Mouse (Mus musculus) liver, embryonic 16.5 days (tissue): ENCODE measurements around the gene Gm36028. TPM values are rescaled to one million over a fixed set of nuclear protein-coding genes. Genes with fewer than 3 reads are reported as not detected.
A peak's percentile ranks its signal among the peaks of the same experiment; 100 is the strongest.

Experiments
- ATAC-seq: fragments of 200-750 bp; cut with Nextera tagmentation; 2 replicates; pipeline ENCODE4 v1.8.0; 2017; ENCODE audit warnings: low read depth, mild to moderate bottlenecking, moderate number of reproducible peaks, moderate library complexity
- H3K27ac ChIP-seq: fragments of 300-500 bp; sonication (generic); 2 replicates; pipeline ENCODE4 v1.5.1; 2014; ENCODE audit warnings: mild to moderate bottlenecking, low read length
- H3K27me3 ChIP-seq: fragments of 300-500 bp; sonication (generic); 2 replicates; pipeline ENCODE4 v1.6.1; 2014; ENCODE audit warnings: low read depth, low read length, mixed read lengths; ENCODE audit not compliant: control insufficient read depth, insufficient read depth
- H3K36me3 ChIP-seq: fragments of 300-500 bp; sonication (generic); 2 replicates; pipeline ENCODE4 v1.6.1; 2014; ENCODE audit warnings: mild to moderate bottlenecking; ENCODE audit not compliant: control insufficient read depth, insufficient read depth
- H3K4me1 ChIP-seq: fragments of 300-500 bp; sonication (generic); 2 replicates; pipeline ENCODE4 v1.6.1; 2014; ENCODE audit warnings: low read depth, low read length, mixed read lengths; ENCODE audit not compliant: control insufficient read depth
- H3K4me2 ChIP-seq: fragments of 300-500 bp; sonication (generic); 2 replicates; pipeline ENCODE4 v1.6.1; 2014; ENCODE audit warnings: low read depth, low read length, mixed read lengths
- H3K4me3 ChIP-seq: fragments of 300-500 bp; sonication (generic); 2 replicates; pipeline ENCODE4 v1.5.1; 2014; ENCODE audit warnings: low read depth, mild to moderate bottlenecking, low read length
- H3K9ac ChIP-seq: fragments of 300-500 bp; sonication (generic); 2 replicates; pipeline ENCODE4 v1.6.1; 2014; ENCODE audit warnings: low read depth, low read length
- H3K9me3 ChIP-seq: fragments of 300-500 bp; sonication (generic); replicated peaks from 2 replicates; pipeline ENCODE4 v1.6.1; 2016; ENCODE audit warnings: low read length; ENCODE audit not compliant: control insufficient read depth
- WGBS: fragments of 180-500 bp; shearing (Covaris S2); extraction: QIAGEN DNeasy Blood & Tissue Kit; methylation state at CpG from one replicate; pipeline ENCODE4 v1.1.7; 2014; ENCODE audit not compliant: insufficient replicate concordance; 5-methylcytosine and 5-hydroxymethylcytosine counted together
- polyA plus RNA-seq: library from polyadenylated mRNA; unstranded; fragments of >200 nt; fragmentation: Nextera tagmentation; extraction: Ambion mirVana; gene quantifications from 2 replicates; pipeline ENCODE4 v1.2.1, GENCODE M21; 2015

Gene Gm36028
- polyA plus RNA-seq, 1 experiment from 2014 or later, result 0.07 TPM

GRCm38 (mm10) chr16:37831041-37831440, 29.9 kb downstream of the Gm36028 start:
- Histone ChIP-seq H3K4me3 (no peak overlapping the region), H3K27ac (no peak overlapping the region), H3K9ac (no peak overlapping the region), H3K4me1 (peaks cover 2% of the 10 kb centered on the region; the same call in 1 of the 2 replicates), H3K36me3 (no peaks in the 10 kb centered on the region), H3K4me2 (no peak overlapping the region), H3K9me3 (no peaks in the 10 kb centered on the region), H3K27me3 (no peaks in the 10 kb centered on the region)
- ATAC-seq, result no peak
- 61% methylated on average over 7 of the region's 7 CpGs for WGBS

GRCm38 (mm10) chr16:37826286-37826685, 34.7 kb downstream of the Gm36028 start:
- Histone ChIP-seq H3K4me2 (no peak overlapping the region), H3K27me3 (no peaks in the 10 kb centered on the region), H3K27ac (no peak overlapping the region), H3K36me3 (no peaks in the 10 kb centered on the region), H3K4me3 (no peak overlapping the region), H3K9ac (no peak overlapping the region), H3K4me1 (no peaks in the 10 kb centered on the region), H3K9me3 (no peaks in the 10 kb centered on the region)
- WGBS, result 83% methylated on average over 3 of the region's 3 CpGs
- ATAC-seq, result no peak

GRCm38 (mm10) chr16:37824778-37825505, 36.0 kb downstream of the Gm36028 start:
- Histone ChIP-seq H3K4me3 (no peak overlapping the region), H3K9ac (no peak overlapping the region), H3K4me2 (no peak overlapping the region), H3K36me3 (no peaks in the 10 kb centered on the region), H3K27me3 (no peaks in the 10 kb centered on the region), H3K4me1 (no peaks in the 10 kb centered on the region), H3K27ac (no peak overlapping the region), H3K9me3 (no peaks in the 10 kb centered on the region)
- no peak for ATAC-seq
- WGBS, result 70% methylated on average over 12 of the region's 12 CpGs

- H3K4me2 ChIP-seq, result no peak overlapping the region
- ATAC-seq, result no peak
- 69% methylated on average over 5 of the region's 5 CpGs for WGBS
- H3K27me3 ChIP-seq, result no peaks in the 10 kb centered on the region
- no peak overlapping the region for H3K27ac ChIP-seq
- no peaks in the 10 kb centered on the region for H3K4me1 ChIP-seq
- no peaks in the 10 kb centered on the region for H3K9me3 ChIP-seq
- no peak overlapping the region for H3K4me3 ChIP-seq
- no peaks in the 10 kb centered on the region for H3K36me3 ChIP-seq
- no peak overlapping the region for H3K9ac ChIP-seq
These were observed 37.0 kb downstream of the Gm36028 start for GRCm38 (mm10) chr16:37823949-37824348.

GRCm38 (mm10) chr16:37817986-37818385, 43.0 kb downstream of the Gm36028 start:
- H3K4me3 ChIP-seq, result no peak overlapping the region
- WGBS, result 68% methylated on average over 4 of the region's 4 CpGs
- H3K4me2 ChIP-seq, result no peak overlapping the region

GRCm38 (mm10) chr16:37814383-37814971, 46.5 kb downstream of the Gm36028 start:
- H3K4me1 ChIP-seq, result peaks cover 2% of the 10 kb centered on the region; the same call in 1 of the 2 replicates
- peak; percentile 87 for ATAC-seq
- H3K4me3 ChIP-seq, result no peak overlapping the region
- WGBS, result 22% methylated on average over 7 of the region's 7 CpGs
- H3K27me3 ChIP-seq, result no peaks in the 10 kb centered on the region
- no peaks in the 10 kb centered on the region for H3K9me3 ChIP-seq
- H3K36me3 ChIP-seq, result no peaks in the 10 kb centered on the region
- no peak overlapping the region for H3K27ac ChIP-seq
- peak overlapping the region; percentile 19; the same call in 1 of the 2 replicates for H3K4me2 ChIP-seq
- no peak overlapping the region for H3K9ac ChIP-seq

More at GRCm38 (mm10) chr16:37817986-37818385, 43.0 kb downstream of the Gm36028 start:
- Histone ChIP-seq H3K27ac (no peak overlapping the region), H3K36me3 (no peaks in the 10 kb centered on the region), H3K9me3 (no peaks in the 10 kb centered on the region), H3K27me3 (no peaks in the 10 kb centered on the region), H3K9ac (no peak overlapping the region), H3K4me1 (peaks cover 2% of the 10 kb centered on the region; the same call in 1 of the 2 replicates)
- no peak for ATAC-seq

- Histone ChIP-seq H3K27ac (no peak overlapping the region), H3K9ac (no peak overlapping the region), H3K9me3 (no peaks in the 10 kb centered on the region), H3K4me3 (no peak overlapping the region), H3K27me3 (no peaks in the 10 kb centered on the region), H3K4me2 (peak overlapping the region; percentile 19; the same call in 1 of the 2 replicates), H3K36me3 (no peaks in the 10 kb centered on the region), H3K4me1 (peaks cover 2% of the 10 kb centered on the region; the same call in 1 of the 2 replicates)
- ATAC-seq, result no peak
- 24% methylated on average over 5 of the region's 5 CpGs for WGBS
These were observed 47.1 kb downstream of the Gm36028 start for GRCm38 (mm10) chr16:37813691-37814382.

GRCm38 (mm10) chr16:37812474-37812886, 48.5 kb downstream of the Gm36028 start:
- H3K27ac ChIP-seq, result no peak overlapping the region
- 30% methylated on average over 9 of the region's 9 CpGs for WGBS
- H3K4me2 ChIP-seq, result no peak overlapping the region
- peaks cover 2% of the 10 kb centered on the region; the same call in 1 of the 2 replicates for H3K4me1 ChIP-seq
- no peaks in the 10 kb centered on the region for H3K9me3 ChIP-seq
- H3K4me3 ChIP-seq, result no peak overlapping the region
- no peaks in the 10 kb centered on the region for H3K27me3 ChIP-seq
- H3K9ac ChIP-seq, result no peak overlapping the region
- H3K36me3 ChIP-seq, result no peaks in the 10 kb centered on the region
- ATAC-seq, result peak; percentile 40; the same call in 1 of the 2 replicates
